Comparison of ENCODE assay signal across 12 mouse cellular contexts in the genomic region with DNA sequence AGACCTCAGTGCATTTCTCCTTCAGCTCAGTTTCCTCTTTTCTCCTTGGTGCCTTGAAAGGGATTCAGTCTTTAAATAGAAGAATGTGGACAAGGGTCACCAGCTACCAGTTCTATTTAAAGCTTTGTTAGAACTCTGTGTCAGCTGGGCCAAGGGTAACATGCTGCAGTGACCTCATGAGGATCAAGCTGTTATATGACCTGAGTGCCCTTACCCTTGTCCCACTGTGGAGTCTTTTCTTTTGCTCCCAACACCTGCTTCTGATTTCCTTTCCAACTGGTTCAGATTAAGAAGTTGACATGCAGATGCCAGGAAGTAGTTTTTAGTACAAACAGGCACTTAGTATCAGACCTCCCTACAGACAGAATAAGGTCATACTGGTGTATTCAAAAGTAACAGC. TPM values are rescaled to one million over a fixed set of nuclear protein-coding genes. Genes with fewer than 3 reads are reported as not detected.
A peak's percentile ranks its signal among the peaks of the same experiment; 100 is the strongest.
DNase-seq lines count a peak whose midpoint lies in the region; ATAC-seq lines count a peak whose summit lies in the region.
"Had no signal": no experiment of that assay in that cellular context is flagged by ENCODE, and none has a peak within 500 bp of the region (broad histone marks: within the 10 kb centered on the region; RNA-seq: fewer than 3 reads in every experiment).

No protein-coding gene starts in this region.

- DNase-seq in heart, adult 18-20 months = peak; percentile 45 to 67
- DNase-seq in heart, postnatal 36 days = no peak
- DNase-seq in R1 (ENCODE audit: low read depth, low spot score) (peak; percentile 78), MN1 (ENCODE audit: low spot score) (no peak)
- DNase-seq in natural killer cell, adult 2 months (ENCODE audit: low spot score in 2 of 2) = no peak
- DNase-seq: cerebellum, adult 11 months; lung, adult 2 months; thymus, adult 18-20 months had no signal

- H3K36me3 ChIP-seq in embryonic facial prominence, embryonic 15.5 days = peaks cover 77% of the 10 kb centered on the region
- H3K36me3 ChIP-seq in intestine, embryonic 16.5 days (ENCODE audit: control insufficient read depth, insufficient read depth, low read length) = peaks cover 7% of the 10 kb centered on the region; the same call in 1 of the 2 replicates

- peak overlapping the region; percentile 35; the same call in 1 of the 2 replicates for H3K27ac ChIP-seq in embryonic facial prominence, embryonic 15.5 days (replicated peaks)
- H3K27ac ChIP-seq in intestine, embryonic 16.5 days (ENCODE audit: low read length) = peak overlapping the region; percentile 47; the same call in 1 of the 2 replicates
- H3K27ac ChIP-seq: hindbrain, embryonic 15.5 days had no signal

- no peak overlapping the region for H3K4me2 ChIP-seq in embryonic facial prominence, embryonic 15.5 days (replicated peaks)
- H3K4me2 ChIP-seq in intestine, embryonic 16.5 days (ENCODE audit: low read depth, low read length) = no peak overlapping the region
- H3K4me2 ChIP-seq: hindbrain, embryonic 15.5 days had no signal

- intact Hi-C loops in heart, postnatal 36 days (cut with DNase I) = no loop called here

- no peaks in the 10 kb centered on the region for H3K9me3 ChIP-seq in embryonic facial prominence, embryonic 15.5 days (replicated peaks)
- H3K9me3 ChIP-seq in intestine, embryonic 16.5 days (ENCODE audit: control insufficient read depth, low read length) = no peaks in the 10 kb centered on the region
- H3K9me3 ChIP-seq: hindbrain, embryonic 15.5 days had no signal

- H3K4me3 ChIP-seq in embryonic facial prominence, embryonic 15.5 days (replicated peaks) = no peak overlapping the region
- no peak overlapping the region for H3K4me3 ChIP-seq in intestine, embryonic 16.5 days (ENCODE audit: low read length)
- H3K4me3 ChIP-seq: hindbrain, embryonic 15.5 days had no signal

- ATAC-seq in embryonic facial prominence, embryonic 15.5 days (ENCODE audit: insufficient number of reproducible peaks, low FRiP score, low TSS enrichment, low read depth) = peak; percentile 47; the same call in 1 of the 2 replicates
- no peak for ATAC-seq in intestine, embryonic 16.5 days
- no peak for ATAC-seq in frontal cortex, adult (ENCODE audit: low TSS enrichment)

- H3K4me1 ChIP-seq in embryonic facial prominence, embryonic 15.5 days = peaks cover 9% of the 10 kb centered on the region
- peaks cover 20% of the 10 kb centered on the region; the same call in 1 of the 2 replicates for H3K4me1 ChIP-seq in intestine, embryonic 16.5 days (ENCODE audit: control insufficient read depth, insufficient read depth, low read length)
- H3K4me1 ChIP-seq: hindbrain, embryonic 15.5 days had no signal

- no peaks in the 10 kb centered on the region for H3K27me3 ChIP-seq in embryonic facial prominence, embryonic 15.5 days
- no peaks in the 10 kb centered on the region for H3K27me3 ChIP-seq in intestine, embryonic 16.5 days (replicated peaks; ENCODE audit: control insufficient read depth, insufficient read depth, low read length)
- H3K27me3 ChIP-seq: hindbrain, embryonic 15.5 days had no signal

- no peak overlapping the region for H3K9ac ChIP-seq in embryonic facial prominence, embryonic 15.5 days
- no peak overlapping the region for H3K9ac ChIP-seq in intestine, embryonic 16.5 days (ENCODE audit: low read depth, low read length)
- H3K9ac ChIP-seq: hindbrain, embryonic 15.5 days had no signal

RNA-seq across cellular contexts. Expression of gene Hadhb, which starts 17.1 kb away (rescaled TPM):
- 1,000 to 10,000 TPM; 2,535 to 2,720 TPM for total RNA-seq in heart, adult 18-20 months (2021)
- 1,000 to 10,000 TPM; 2,118 to 2,205 TPM for total RNA-seq in heart, postnatal 36 days (2021)
- 128 and 140 TPM in 2 replicates for polyA plus RNA-seq in embryonic facial prominence, embryonic 15.5 days (2015; fragmentation: Nextera tagmentation; extraction: Ambion mirVana)
- polyA plus RNA-seq in intestine, embryonic 16.5 days (2015; fragmentation: Nextera tagmentation; extraction: Ambion mirVana) = 340 and 367 TPM in 2 replicates

RNA-seq across cellular contexts. Expression of gene Hadha, which starts 17.2 kb away (rescaled TPM):
- 1,000 to 10,000 TPM; 1,388 to 1,426 TPM for total RNA-seq in heart, adult 18-20 months (2021)
- total RNA-seq in heart, postnatal 36 days (2021) = 1,000 to 10,000 TPM; 1,332 to 1,358 TPM
- polyA plus RNA-seq in embryonic facial prominence, embryonic 15.5 days (2015; fragmentation: Nextera tagmentation; extraction: Ambion mirVana) = 123 TPM in 2 replicates
- polyA plus RNA-seq in intestine, embryonic 16.5 days (2015; fragmentation: Nextera tagmentation; extraction: Ambion mirVana) = 232 and 255 TPM in 2 replicates

RNA-seq across cellular contexts. Expression of gene Adgrf3, which starts 33.4 kb away (rescaled TPM):
- total RNA-seq in heart, adult 18-20 months (2021) = under 1 TPM in 1 of 2 experiments, not detected in 1; 0.59 TPM
- under 1 TPM in 1 of 2 experiments, not detected in 1; 0.08 TPM for total RNA-seq in heart, postnatal 36 days (2021)
- 0.16 TPM in 1 of 2 replicates, not detected in the other for polyA plus RNA-seq in embryonic facial prominence, embryonic 15.5 days (2015; fragmentation: Nextera tagmentation; extraction: Ambion mirVana)
- 0.15 and 0.29 TPM in 2 replicates for polyA plus RNA-seq in intestine, embryonic 16.5 days (2015; fragmentation: Nextera tagmentation; extraction: Ambion mirVana)
- polyA plus RNA-seq: hindbrain, embryonic 15.5 days had no signal

Comparison
In these comparisons a context has a peak if more than half of its experiments do, and no peak if none do; other contexts are left out.
1. DNase-seq: peak in heart, adult 18-20 months (2 of 2) and R1 (single experiment); none in heart, postnatal 36 days (0 of 2), natural killer cell, adult 2 months (0 of 2) and MN1 (single experiment).